Comparison of ENCODE assay signal across 8 mouse cellular contexts in genomic region chr13:48513003-48513929, GRCm38 (mm10). TPM values are rescaled to one million over a fixed set of nuclear protein-coding genes. Genes with fewer than 3 reads are reported as not detected.
A peak's percentile ranks its signal among the peaks of the same experiment; 100 is the strongest.
DNase-seq lines count a peak whose midpoint lies in the region; ATAC-seq and TF ChIP-seq lines count a peak whose summit lies in the region.

Gene Zfp169, minus strand, starts transcription at chr13:48513451.
Gene A830005F24Rik, plus strand, starts transcription at chr13:48513570.

- DNase-seq in fibroblast of lung, adult 2 months (ENCODE audit: low read depth), result peak; percentile 71
- peak; percentile 84 to 93 for DNase-seq in kidney, postnatal 25 days
- DNase-seq in liver, embryonic 14.5 days (ENCODE audit: low read depth in 3 of 3, low spot score in 3 of 3), result peak; percentile 67 to 70 (median 70)
- peak; percentile 82 for DNase-seq in neural tube, embryonic 11.5 days (ENCODE audit: low spot score)
- peak; percentile 91 for DNase-seq in stomach, postnatal 0 days (ENCODE audit: low spot score)

- H3K27ac ChIP-seq in brown adipose tissue, adult 24 weeks (replicated peaks; ENCODE audit: low read depth, low read length), result no peak within 1 kb of the TSS
- peak within 1 kb of the TSS; percentile 33 for H3K27ac ChIP-seq in heart, embryonic 15.5 days
- no peak within 1 kb of the TSS for H3K27ac ChIP-seq in liver, embryonic 14.5 days
- H3K27ac ChIP-seq in neural tube, embryonic 11.5 days (ENCODE audit: low read depth, low read length), result no peak within 1 kb of the TSS
- H3K27ac ChIP-seq in stomach, postnatal 0 days (replicated peaks), result peak within 1 kb of the TSS; percentile 84

- no peaks in the 10 kb centered on the region for H3K9me3 ChIP-seq in heart, embryonic 15.5 days (replicated peaks)
- no peaks in the 10 kb centered on the region for H3K9me3 ChIP-seq in liver, embryonic 14.5 days (ENCODE audit: control insufficient read depth, low read length)
- no peaks in the 10 kb centered on the region for H3K9me3 ChIP-seq in neural tube, embryonic 11.5 days (ENCODE audit: control insufficient read depth, low read length)
- no peaks in the 10 kb centered on the region for H3K9me3 ChIP-seq in stomach, postnatal 0 days (ENCODE audit: control insufficient read depth, low read length)

- 3% methylated on average over 34 of the region's 34 CpGs for WGBS in heart, embryonic 15.5 days
- 2% methylated on average over 34 of the region's 34 CpGs for WGBS in liver, embryonic 14.5 days (ENCODE audit: insufficient replicate concordance)
- WGBS in neural tube, embryonic 11.5 days, result 2% methylated on average over 34 of the region's 34 CpGs
- WGBS in stomach, postnatal 0 days, result 1% methylated on average over 34 of the region's 34 CpGs

- H3K4me3 ChIP-seq in brown adipose tissue, adult 24 weeks (ENCODE audit: insufficient read depth, low read depth, low read length), result peak within 1 kb of the TSS; percentile 79
- H3K4me3 ChIP-seq in heart, embryonic 15.5 days, result peak within 1 kb of the TSS; percentile 73
- peak within 1 kb of the TSS; percentile 83 to 89 for H3K4me3 ChIP-seq in liver, embryonic 14.5 days (ENCODE audit: insufficient read depth in 1 of 2, low read depth in 2 of 2, low read length in 2 of 2)
- H3K4me3 ChIP-seq in neural tube, embryonic 11.5 days (ENCODE audit: low read depth, low read length), result peak within 1 kb of the TSS; percentile 80
- peak within 1 kb of the TSS; percentile 72 for H3K4me3 ChIP-seq in stomach, postnatal 0 days (ENCODE audit: low read depth, low read length)

- H3K36me3 ChIP-seq in heart, embryonic 15.5 days, result no peaks in the 10 kb centered on the region
- no peaks in the 10 kb centered on the region for H3K36me3 ChIP-seq in liver, embryonic 14.5 days (replicated peaks; ENCODE audit: control insufficient read depth, insufficient read depth, low read depth)
- H3K36me3 ChIP-seq in neural tube, embryonic 11.5 days (ENCODE audit: control insufficient read depth, insufficient read depth, low read length), result no peaks in the 10 kb centered on the region
- no peaks in the 10 kb centered on the region for H3K36me3 ChIP-seq in stomach, postnatal 0 days (ENCODE audit: control insufficient read depth, insufficient read depth, low read length)

- H3K9ac ChIP-seq in heart, embryonic 15.5 days, result peak within 1 kb of the TSS; percentile 77
- peak within 1 kb of the TSS; percentile 84 for H3K9ac ChIP-seq in liver, embryonic 14.5 days (replicated peaks)
- peak within 1 kb of the TSS; percentile 79 for H3K9ac ChIP-seq in neural tube, embryonic 11.5 days (ENCODE audit: low read length)
- H3K9ac ChIP-seq in stomach, postnatal 0 days (ENCODE audit: low read length), result peak within 1 kb of the TSS; percentile 74

- peak within 1 kb of the TSS; percentile 93 for H3K4me2 ChIP-seq in heart, embryonic 15.5 days
- peak within 1 kb of the TSS; percentile 87 for H3K4me2 ChIP-seq in liver, embryonic 14.5 days (ENCODE audit: low read depth)
- peak within 1 kb of the TSS; percentile 90 for H3K4me2 ChIP-seq in neural tube, embryonic 11.5 days (ENCODE audit: low read depth)
- peak within 1 kb of the TSS; percentile 92 for H3K4me2 ChIP-seq in stomach, postnatal 0 days (replicated peaks; ENCODE audit: low read depth)

- TF ChIP-seq CTCF in liver, embryonic 14.5 days (IDR thresholded peaks at IDR 0.05; ENCODE audit: low read depth), result 0 out of 2 replicates have a peak, but pooled peaks have one; percentile 9
- TF ChIP-seq CTCF in stomach, postnatal 0 days (IDR thresholded peaks at IDR 0.05; ENCODE audit: low read depth), result 0 out of 2 replicates have a peak, but pooled peaks have one; percentile 6

- H3K4me1 ChIP-seq in brown adipose tissue, adult 24 weeks (ENCODE audit: control insufficient read depth, insufficient read depth, insufficient read length, low read length), result peaks cover 5% of the 10 kb centered on the region
- H3K4me1 ChIP-seq in heart, embryonic 15.5 days (replicated peaks), result peaks cover 7% of the 10 kb centered on the region
- H3K4me1 ChIP-seq in liver, embryonic 14.5 days (replicated peaks; ENCODE audit: control insufficient read depth in 2 of 2, insufficient read depth in 2 of 2, low read length in 1 of 2), result peaks cover 2 to 5% of the 10 kb centered on the region in 2 experiments; a peak in 2 of 4 replicates
- peaks cover 4% of the 10 kb centered on the region; the same call in 1 of the 2 replicates for H3K4me1 ChIP-seq in neural tube, embryonic 11.5 days (ENCODE audit: control insufficient read depth, insufficient read depth, low read length)
- 0 out of 2 replicates have a peak, but pooled peaks cover 4% of the 10 kb centered on the region for H3K4me1 ChIP-seq in stomach, postnatal 0 days (replicated peaks; ENCODE audit: control insufficient read depth, insufficient read depth)

- peak; percentile 92 for ATAC-seq in CD4-positive, CD25-positive, alpha-beta regulatory T cell, adult 4 months
- peak; percentile 95 for ATAC-seq in heart, embryonic 15.5 days (replicated peaks; ENCODE audit: insufficient number of reproducible peaks, insufficient read depth, low FRiP score, low read depth)
- peak; percentile 97 for ATAC-seq in liver, embryonic 14.5 days (ENCODE audit: insufficient read depth)
- ATAC-seq in neural tube, embryonic 11.5 days (ENCODE audit: insufficient read depth, low FRiP score, low TSS enrichment), result peak; percentile 93
- peak; percentile 99 for ATAC-seq in stomach, postnatal 0 days (ENCODE audit: low FRiP score, low TSS enrichment)

- no peak for TF ChIP-seq EP300 in liver, embryonic 14.5 days (IDR thresholded peaks at IDR 0.05; ENCODE audit: low read depth)
- no peak for TF ChIP-seq EP300 in stomach, postnatal 0 days (optimal IDR thresholded peaks at IDR 0.05)

- no peaks in the 10 kb centered on the region for H3K27me3 ChIP-seq in heart, embryonic 15.5 days
- H3K27me3 ChIP-seq in liver, embryonic 14.5 days (ENCODE audit: control insufficient read depth, insufficient read depth, low read length), result no peaks in the 10 kb centered on the region
- H3K27me3 ChIP-seq in neural tube, embryonic 11.5 days (ENCODE audit: control insufficient read depth, insufficient read depth, low read length), result no peaks in the 10 kb centered on the region
- H3K27me3 ChIP-seq in stomach, postnatal 0 days (ENCODE audit: control insufficient read depth, insufficient read depth, low read length), result no peaks in the 10 kb centered on the region

RNA-seq across cellular contexts. Expression of gene Zfp169, which starts in this region (rescaled TPM):
- polyA plus RNA-seq in CD4-positive, CD25-positive, alpha-beta regulatory T cell, adult 4 months (2017; shearing (Covaris generic)), result 10 to 100 TPM; 14.7 to 18.3 TPM
- polyA plus RNA-seq in brown adipose tissue, adult 24 weeks (2012; ENCODE audit: insufficient read depth, insufficient read length, missing spikeins), result 0.71 and 2.9 TPM in 2 replicates
- polyA plus RNA-seq in heart, embryonic 15.5 days (2015; fragmentation: Nextera tagmentation; extraction: Ambion mirVana), result 2.1 and 2.4 TPM in 2 replicates
- 1.8 and 2.1 TPM in 2 replicates for polyA plus RNA-seq in liver, embryonic 14.5 days (2012; rRNA removed)
- polyA plus RNA-seq in liver, embryonic 14.5 days (2014; fragmentation: Nextera tagmentation; extraction: Ambion mirVana), result 0.86 and 0.87 TPM in 2 replicates
- polyA plus RNA-seq in neural tube, embryonic 11.5 days (2014; fragmentation: Nextera tagmentation; extraction: Ambion mirVana), result 8.9 and 9.1 TPM in 2 replicates
- 1.3 and 1.9 TPM in 2 replicates for polyA plus RNA-seq in stomach, postnatal 0 days (2015; fragmentation: Nextera tagmentation; extraction: Ambion mirVana)

RNA-seq across cellular contexts. Expression of gene A830005F24Rik, which starts in this region (rescaled TPM):
- polyA plus RNA-seq in CD4-positive, CD25-positive, alpha-beta regulatory T cell, adult 4 months (2017; shearing (Covaris generic)), result 1 to 10 TPM; 3.5 to 4.5 TPM
- polyA plus RNA-seq in brown adipose tissue, adult 24 weeks (2012; ENCODE audit: insufficient read depth, insufficient read length, missing spikeins), result not detected in 2 replicates
- polyA plus RNA-seq in heart, embryonic 15.5 days (2015; fragmentation: Nextera tagmentation; extraction: Ambion mirVana), result 0.49 and 0.61 TPM in 2 replicates
- 0.06 and 0.35 TPM in 2 replicates for polyA plus RNA-seq in liver, embryonic 14.5 days (2012; rRNA removed)
- 0.30 and 0.43 TPM in 2 replicates for polyA plus RNA-seq in liver, embryonic 14.5 days (2014; fragmentation: Nextera tagmentation; extraction: Ambion mirVana)
- polyA plus RNA-seq in neural tube, embryonic 11.5 days (2014; fragmentation: Nextera tagmentation; extraction: Ambion mirVana), result 2.0 and 3.1 TPM in 2 replicates
- polyA plus RNA-seq in stomach, postnatal 0 days (2015; fragmentation: Nextera tagmentation; extraction: Ambion mirVana), result 0.36 and 0.56 TPM in 2 replicates

Comparison
In these comparisons a context has a peak if more than half of its experiments do, and no peak if none do; other contexts are left out.
1. H3K27ac ChIP-seq: peak in heart, embryonic 15.5 days (single experiment) and stomach, postnatal 0 days (single experiment); none in brown adipose tissue, adult 24 weeks (single experiment), liver, embryonic 14.5 days (single experiment) and neural tube, embryonic 11.5 days (single experiment).
2. Peak in every context shown above with its lines, with median percentiles within 50 percentile points of each other: ATAC-seq, H3K4me3 ChIP-seq, DNase-seq, H3K4me2 ChIP-seq and H3K9ac ChIP-seq.